Mouse (Mus musculus) thymus, postnatal 4 days (tissue): Measurements from ENCODE around the gene Fli1.

ENCODE experiments used
- DNase-seq: peaks from one replicate; pipeline ENCODE4 v3.0.0; 2021

Gene Fli1

DNA sequence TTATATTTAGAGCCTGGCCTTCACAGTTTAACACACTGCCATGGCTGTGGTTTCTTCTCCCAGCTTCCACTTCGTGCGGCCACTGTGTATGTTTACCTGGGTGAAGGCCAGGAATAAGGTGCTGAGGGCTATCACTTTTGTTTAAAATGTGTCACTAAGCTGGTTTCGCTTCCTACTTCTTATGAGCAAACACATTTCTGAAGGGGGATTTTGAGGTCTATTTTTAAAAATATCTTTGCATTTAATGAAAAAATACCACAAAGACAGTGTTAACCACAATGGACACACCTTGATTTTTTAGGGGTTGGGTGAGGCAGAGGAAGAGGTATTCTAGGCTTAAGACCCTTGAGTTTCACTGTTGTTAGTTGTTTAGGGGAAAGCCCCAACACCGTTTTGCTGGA is 147.9 kb downstream of the Fli1 start:
- DNase-seq = no peak

DNA sequence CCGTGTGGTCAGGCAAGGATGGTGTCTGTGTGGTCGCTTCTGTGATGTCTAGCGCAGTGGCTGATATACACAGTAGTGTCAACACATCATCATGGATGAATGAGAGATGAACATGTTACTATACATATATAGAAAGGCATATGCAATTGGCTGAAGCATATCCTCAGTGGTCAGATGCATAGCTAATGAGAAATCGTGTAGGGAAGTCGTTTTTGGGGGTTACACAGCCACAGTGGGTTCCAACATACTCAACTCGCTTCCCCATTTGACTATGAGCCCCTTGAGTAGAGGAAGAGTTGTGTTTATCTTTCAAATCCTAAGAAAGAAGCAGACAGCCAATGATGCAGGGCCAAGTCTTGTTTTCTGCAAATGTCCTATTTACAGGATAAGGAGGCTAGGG is 149.9 kb downstream of the Fli1 start:
- DNase-seq = no peak

DNA sequence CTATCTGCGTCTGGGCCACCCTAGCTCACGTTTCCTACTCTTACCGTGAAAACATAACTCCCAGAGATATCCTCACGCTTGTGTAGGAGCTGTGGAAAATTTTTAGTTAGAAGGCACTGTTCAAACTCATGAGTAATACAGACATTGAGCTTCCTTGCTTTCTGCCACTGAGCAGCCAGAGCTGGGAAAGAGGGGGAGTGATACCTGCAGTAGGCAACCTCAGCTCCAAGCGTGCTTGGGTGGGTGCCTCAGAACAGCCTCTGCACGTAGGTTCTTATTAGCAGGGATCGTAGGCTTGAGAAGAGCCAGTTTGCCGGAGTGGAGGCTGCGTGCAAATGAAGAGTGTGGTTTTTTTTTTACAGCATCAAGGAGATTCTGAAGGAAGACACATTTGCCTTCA is 151.0 kb downstream of the Fli1 start:
- DNase-seq = no peak

DNA sequence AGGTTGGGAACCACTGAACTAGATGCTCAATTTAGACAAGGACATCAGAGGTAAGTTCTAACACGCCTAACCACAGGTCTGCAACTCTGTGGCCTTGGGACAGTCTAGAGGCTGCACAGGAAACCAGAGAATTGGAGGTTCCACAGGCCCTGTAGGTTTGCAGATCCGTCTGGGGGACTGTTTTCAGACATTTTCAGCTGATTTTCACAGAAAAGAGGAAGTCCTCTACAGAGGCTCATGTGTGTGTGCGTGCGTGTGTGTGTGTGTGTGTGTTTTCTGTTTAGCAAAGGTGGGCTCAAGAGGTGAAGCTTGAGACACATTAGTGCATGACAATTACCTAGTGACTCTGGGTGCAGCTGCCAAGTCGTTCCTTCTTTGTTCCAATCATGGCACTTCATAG is 151.6 kb downstream of the Fli1 start:
- peak; percentile 16 for DNase-seq

- DNase-seq = peak; percentile 51
Measured at GRCm38 (mm10) chr9:32388120-32388519, 154.5 kb downstream of the Fli1 start.

DNA sequence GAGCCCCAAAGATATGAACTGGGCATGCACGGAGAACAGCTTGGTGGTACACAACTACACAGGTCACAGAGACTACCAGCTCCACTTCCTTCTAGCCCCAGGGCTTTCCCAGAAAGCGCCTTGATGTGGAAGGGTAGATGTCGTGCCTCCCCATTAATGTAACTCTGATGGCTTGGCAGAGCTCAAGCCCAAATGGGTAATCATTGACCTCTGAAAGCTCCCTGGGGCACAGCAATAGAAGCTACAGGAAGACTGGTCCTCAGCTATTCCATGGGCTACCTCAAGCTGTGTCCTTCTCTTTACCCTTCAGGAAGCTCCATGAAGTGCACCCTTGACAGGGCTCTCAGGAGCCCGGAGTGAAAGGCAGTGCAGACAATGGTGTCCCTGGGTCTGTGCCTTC is 157.8 kb downstream of the Fli1 start:
- no peak for DNase-seq

GRCm38 (mm10) chr9:32376863-32377590 is 165.6 kb downstream of the Fli1 start:
- DNase-seq = no peak

- DNase-seq = no peak
Measured at GRCm38 (mm10) chr9:32376031-32376430, 166.6 kb downstream of the Fli1 start.

DNA sequence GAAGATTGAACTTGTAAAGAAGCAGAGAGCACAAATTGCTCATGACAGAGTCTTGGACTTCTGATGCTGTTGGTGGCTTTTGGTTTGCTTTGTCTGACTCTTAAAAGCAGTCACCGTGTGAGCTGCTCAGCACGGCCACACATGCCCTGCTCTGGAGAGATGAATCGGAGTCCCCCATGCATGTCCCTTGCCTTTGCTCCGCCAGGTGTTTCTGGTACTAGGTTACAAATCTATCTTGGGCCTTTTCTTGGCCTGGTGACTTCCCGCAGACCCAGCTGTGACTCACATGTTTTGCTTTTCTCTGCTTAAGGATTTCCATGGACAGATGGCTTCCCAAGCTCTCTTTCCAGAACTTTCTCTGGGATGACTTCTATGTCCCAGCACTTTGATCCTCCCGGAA is 169.0 kb downstream of the Fli1 start:
- DNase-seq = no peak
